Mouse (Mus musculus) spleen, adult 2 months (tissue): ENCODE results near the gene Slfn8. TPM values are rescaled to one million over a fixed set of nuclear protein-coding genes. Genes with fewer than 3 reads are reported as not detected.
"Not testable (repeated sequence)": the region's sequence is repeated elsewhere in the genome, so short reads cannot be mapped to it uniquely, and the experiment has no call there.

ENCODE experiments used
- DNase-seq, 2 experiments: peaks; one replicate each; pipeline versions ENCODE4 v3.0.0 to v3.0.0-alpha.2; 2012 to 2021; ENCODE audit warnings: low spot score in 2 of 2, low read depth in 1 of 2
- H3K27ac ChIP-seq: fragments of 200-500 bp; 2 replicates; pipeline ENCODE4 v1.5.1; 2012; ENCODE audit warnings: low read length, inconsistent platforms; ENCODE audit not compliant: insufficient read depth
- H3K27me3 ChIP-seq: fragments of 200-500 bp; 2 replicates; pipeline ENCODE4 v1.6.1; 2012; ENCODE audit warnings: mild to moderate bottlenecking, moderate library complexity, low read length, inconsistent platforms; ENCODE audit not compliant: control insufficient read depth, insufficient read depth
- H3K36me3 ChIP-seq: fragments of 200-500 bp; 2 replicates; pipeline ENCODE4 v1.6.1; 2012; ENCODE audit warnings: mild to moderate bottlenecking, low read length, inconsistent platforms; ENCODE audit not compliant: control insufficient read depth, insufficient read depth
- H3K4me1 ChIP-seq: fragments of 200-500 bp; 2 replicates; pipeline ENCODE4 v1.6.1; 2011; ENCODE audit warnings: inconsistent platforms; ENCODE audit not compliant: control insufficient read depth, insufficient read depth, insufficient read length
- H3K4me3 ChIP-seq: fragments of 200-500 bp; 2 replicates; pipeline ENCODE4 v1.5.1; 2011; ENCODE audit warnings: mild to moderate bottlenecking, inconsistent platforms; ENCODE audit not compliant: insufficient read depth, insufficient read length; ENCODE audit errors: extremely low read depth
- CTCF ChIP-seq: fragments of 200-500 bp; IDR thresholded peaks from 2 replicates; pipeline ENCODE4 v1.5.1; 2011; ENCODE audit warnings: mild to moderate bottlenecking, inconsistent platforms; ENCODE audit not compliant: insufficient read depth, insufficient read length, insufficient replicate concordance; ENCODE audit errors: extremely low read depth
- POLR2A ChIP-seq: fragments of 200-500 bp; IDR thresholded peaks from 2 replicates; pipeline ENCODE4 v1.6.1; 2011; ENCODE audit warnings: low read depth, low read length, inconsistent platforms
- WGBS: fragments of 180-500 bp; shearing (Covaris S2); methylation state at CpG from one replicate; pipeline ENCODE4 v1.1.7; 2018; 5-methylcytosine and 5-hydroxymethylcytosine counted together
- polyA plus RNA-seq: library from polyadenylated mRNA; depleted of rRNA; stranded (reverse); fragments of >200 nt; gene quantifications from 2 replicates; pipeline ENCODE4 v1.2.3, GENCODE M21; 2012

Slfn8 gene
- polyA plus RNA-seq, 1 experiment, result 3.4 TPM

GRCm38 (mm10) chr11:83040325-83040724, 19.7 kb upstream of the Slfn8 start:
- 3% methylated on average over 1 of the region's 1 CpGs for WGBS
- H3K27me3 ChIP-seq, result no peaks in the 10 kb centered on the region
- peak; percentile 23; the same call in 1 of the 2 replicates for TF ChIP-seq CTCF
- TF ChIP-seq POLR2A, result no peak
- H3K4me1 ChIP-seq, result no peaks in the 10 kb centered on the region
- peak overlapping the region; percentile 53 for H3K4me3 ChIP-seq
- DNase-seq, result peak; percentile 23 to 61
- no peaks in the 10 kb centered on the region for H3K36me3 ChIP-seq
- H3K27ac ChIP-seq, result no peak overlapping the region

GRCm38 (mm10) chr11:83039796-83040195, 19.2 kb upstream of the Slfn8 start:
- no peak for DNase-seq
- peak overlapping the region; percentile 26; the same call in 1 of the 2 replicates for H3K27ac ChIP-seq
- no peaks in the 10 kb centered on the region for H3K4me1 ChIP-seq
- H3K36me3 ChIP-seq, result no peaks in the 10 kb centered on the region
- H3K4me3 ChIP-seq, result peak overlapping the region; percentile 53
- no peaks in the 10 kb centered on the region for H3K27me3 ChIP-seq
- WGBS, result 8% methylated on average over 19 of the region's 19 CpGs
- TF ChIP-seq POLR2A, result no peak
- TF ChIP-seq CTCF, result no peak

GRCm38 (mm10) chr11:83039156-83039555, 18.5 kb upstream of the Slfn8 start:
- no peak overlapping the region for H3K4me3 ChIP-seq

GRCm38 (mm10) chr11:83038686-83039085, 18.1 kb upstream of the Slfn8 start:
- not testable (repeated sequence) for DNase-seq, H3K27ac ChIP-seq, H3K36me3 ChIP-seq, H3K4me1 ChIP-seq, H3K4me3 ChIP-seq, H3K27me3 ChIP-seq
- WGBS, result 77% methylated on average over 3 of the region's 3 CpGs

More at GRCm38 (mm10) chr11:83039156-83039555, 18.5 kb upstream of the Slfn8 start:
- H3K27me3 ChIP-seq, result no peaks in the 10 kb centered on the region
- no peaks in the 10 kb centered on the region for H3K4me1 ChIP-seq
- no peak overlapping the region for H3K27ac ChIP-seq
- WGBS, result 63% methylated on average over 1 of the region's 1 CpGs
- DNase-seq, result no peak
- TF ChIP-seq CTCF (no peak), POLR2A (no peak)
- no peaks in the 10 kb centered on the region for H3K36me3 ChIP-seq

- peak in 1 of 2 experiments; percentile 11 for DNase-seq
- WGBS, result 16% methylated on average over 18 of the region's 18 CpGs
- not testable (repeated sequence) for H3K36me3 ChIP-seq, H3K27me3 ChIP-seq
- peak overlapping the region; percentile 95 for H3K27ac ChIP-seq
- H3K4me3 ChIP-seq, result peak overlapping the region; percentile 86
- peaks cover 16% of the 10 kb centered on the region for H3K4me1 ChIP-seq
Measured at GRCm38 (mm10) chr11:83019561-83020519, 770 bp downstream of the Slfn8 start.

- DNase-seq, result peak in 1 of 2 experiments; percentile 28
- H3K4me1 ChIP-seq, result peaks cover 25% of the 10 kb centered on the region
- no peak overlapping the region for H3K27ac ChIP-seq
- H3K27me3 ChIP-seq, result no peaks in the 10 kb centered on the region
- TF ChIP-seq POLR2A, result no peak
- TF ChIP-seq CTCF, result no peak
- H3K4me3 ChIP-seq, result peak overlapping the region; percentile 30; the same call in 1 of the 2 replicates
- peaks cover 22% of the 10 kb centered on the region for H3K36me3 ChIP-seq
Measured at GRCm38 (mm10) chr11:83016093-83016492, 4.5 kb downstream of the Slfn8 start.

DNA sequence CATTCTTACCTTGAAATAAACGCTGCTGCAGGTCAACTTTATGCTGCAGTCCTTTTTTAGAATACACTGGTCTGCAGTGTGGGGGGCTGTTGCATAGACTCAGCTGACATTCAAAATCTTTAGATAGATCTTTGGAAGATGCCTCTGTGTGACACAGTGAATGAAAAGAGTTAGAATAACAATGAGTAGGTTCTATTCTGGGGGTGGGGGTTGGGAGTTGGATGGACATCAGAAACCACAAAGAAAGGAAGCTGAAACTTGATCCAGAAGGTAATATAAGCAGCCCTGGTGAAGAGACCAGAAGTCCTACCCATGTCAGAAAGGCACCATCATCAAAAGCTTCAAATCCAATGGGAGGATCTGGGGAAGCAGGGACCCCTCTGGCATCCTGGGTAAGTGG, 7.3 kb downstream of the Slfn8 start:
- peaks cover 27% of the 10 kb centered on the region for H3K4me1 ChIP-seq
- no peak for TF ChIP-seq CTCF
- TF ChIP-seq POLR2A, result no peak
- no peak overlapping the region for H3K4me3 ChIP-seq
- no peak for DNase-seq
- peaks cover 31% of the 10 kb centered on the region for H3K36me3 ChIP-seq
- H3K27me3 ChIP-seq, result no peaks in the 10 kb centered on the region
- H3K27ac ChIP-seq, result no peak overlapping the region
- WGBS, result 88% methylated on average over 1 of the region's 1 CpGs
